Mouse (Mus musculus) 3T3-L1 (cell line): ENCODE measurements at regions not wholly inside any gene's neighbourhood (a gene's known extent, or its start where the extent isn't known, plus 50 kb on each side); places are given as distances from the start of the nearest gene placed in this dataset.

ENCODE experiments used
- DNase-seq: peaks from one replicate; pipeline ENCODE4 v3.0.0-alpha.2; 2015; ENCODE audit warnings: low read depth, low spot score

- no peak for DNase-seq
Observed at GRCm38 (mm10) chr7:36095258-36096130, 292.7 kb upstream of the Zfp507 start.

- no peak for DNase-seq
Observed at GRCm38 (mm10) chr7:36091132-36091531, 288.3 kb upstream of the Zfp507 start.

GRCm38 (mm10) chr7:36090291-36091123 lies 287.7 kb upstream of the Zfp507 start:
- no peak for DNase-seq

- no peak for DNase-seq
Observed at GRCm38 (mm10) chr7:36087598-36087997, 284.8 kb upstream of the Zfp507 start.

- no peak for DNase-seq
Observed at GRCm38 (mm10) chr7:36078666-36079065, 275.9 kb upstream of the Zfp507 start.

GRCm38 (mm10) chr7:36078089-36078654 lies 275.4 kb upstream of the Zfp507 start:
- DNase-seq, result no peak

GRCm38 (mm10) chr7:36077271-36077670 lies 274.5 kb upstream of the Zfp507 start:
- no peak for DNase-seq

- no peak for DNase-seq
Observed at GRCm38 (mm10) chr7:36076021-36076441, 273.2 kb upstream of the Zfp507 start.

GRCm38 (mm10) chr7:36071774-36072173 lies 269.0 kb upstream of the Zfp507 start:
- DNase-seq, result no peak

- DNase-seq, result no peak
Observed at GRCm38 (mm10) chr7:36066725-36067124, 263.9 kb upstream of the Zfp507 start.

- no peak for DNase-seq
Observed at GRCm38 (mm10) chr7:36061679-36062078, 258.9 kb upstream of the Zfp507 start.

- no peak for DNase-seq
Observed at GRCm38 (mm10) chr7:36060426-36060825, 257.6 kb upstream of the Zfp507 start.

GRCm38 (mm10) chr7:36046053-36046452 lies 243.2 kb upstream of the Zfp507 start:
- no peak for DNase-seq

GRCm38 (mm10) chr7:36031881-36032280 lies 229.1 kb upstream of the Zfp507 start:
- DNase-seq, result no peak

GRCm38 (mm10) chr7:36023015-36023414 lies 220.2 kb upstream of the Zfp507 start:
- no peak for DNase-seq

- no peak for DNase-seq
Observed at GRCm38 (mm10) chr7:36022489-36022888, 219.7 kb upstream of the Zfp507 start.

- DNase-seq, result no peak
Observed at GRCm38 (mm10) chr7:36016926-36017753, 214.3 kb upstream of the Zfp507 start.

- DNase-seq, result no peak
Observed at GRCm38 (mm10) chr7:35996609-35997008, 193.8 kb upstream of the Zfp507 start.

GRCm38 (mm10) chr7:35992511-35992910 lies 189.7 kb upstream of the Zfp507 start:
- no peak for DNase-seq

- DNase-seq, result no peak
Observed at GRCm38 (mm10) chr7:35991141-35991540, 188.3 kb upstream of the Zfp507 start.

GRCm38 (mm10) chr7:35989456-35989855 lies 186.7 kb upstream of the Zfp507 start:
- no peak for DNase-seq
